Mouse (Mus musculus) embryonic facial prominence, embryonic 12.5 days (tissue): ENCODE measurements around the gene Rrp36. TPM values are rescaled to one million over a fixed set of nuclear protein-coding genes. Genes with fewer than 3 reads are reported as not detected.
A peak's percentile ranks its signal among the peaks of the same experiment; 100 is the strongest.

Source experiments
- ATAC-seq: fragments of 200-750 bp; cut with Nextera tagmentation; 2 replicates; pipeline ENCODE4 v1.8.0; 2017; ENCODE audit not compliant: insufficient number of reproducible peaks, insufficient read depth, low FRiP score, low TSS enrichment
- H3K27ac ChIP-seq: fragments of 300-500 bp; sonication (generic); 2 replicates; pipeline ENCODE4 v1.5.1; 2016; ENCODE audit warnings: mild to moderate bottlenecking
- H3K27me3 ChIP-seq: fragments of 300-500 bp; sonication (generic); 2 replicates; pipeline ENCODE4 v1.6.1; 2016; ENCODE audit warnings: mild to moderate bottlenecking, moderate library complexity
- H3K36me3 ChIP-seq: fragments of 300-500 bp; sonication (generic); 2 replicates; pipeline ENCODE4 v1.6.1; 2016; ENCODE audit warnings: mild to moderate bottlenecking
- H3K4me1 ChIP-seq: fragments of 300-500 bp; sonication (generic); 2 replicates; pipeline ENCODE4 v1.6.1; 2016
- H3K4me2 ChIP-seq: fragments of 300-500 bp; sonication (generic); replicated peaks from 2 replicates; pipeline ENCODE4 v1.6.1; 2016; ENCODE audit warnings: mild to moderate bottlenecking, moderate library complexity
- H3K4me3 ChIP-seq: fragments of 300-500 bp; sonication (generic); 2 replicates; pipeline ENCODE4 v1.5.1; 2016; ENCODE audit warnings: mild to moderate bottlenecking
- H3K9ac ChIP-seq: fragments of 300-500 bp; sonication (generic); 2 replicates; pipeline ENCODE4 v1.6.1; 2016; ENCODE audit warnings: mild to moderate bottlenecking, moderate library complexity
- H3K9me3 ChIP-seq: fragments of 300-500 bp; sonication (generic); 2 replicates; pipeline ENCODE4 v1.6.1; 2016; ENCODE audit warnings: mild to moderate bottlenecking, moderate library complexity
- WGBS: fragments of 180-500 bp; shearing (Covaris S2); methylation state at CpG from one replicate; pipeline ENCODE4 v1.1.7; 2016; 5-methylcytosine and 5-hydroxymethylcytosine counted together
- polyA plus RNA-seq: library from polyadenylated mRNA; unstranded; fragments of >200 nt; fragmentation: Nextera tagmentation; extraction: Ambion mirVana; gene quantifications from 2 replicates; pipeline ENCODE4 v1.2.1, GENCODE M21; 2016

The Rrp36 gene
- polyA plus RNA-seq, 1 experiment from 2014 or later: 62.6 TPM

- Histone ChIP-seq H3K9me3 (no peaks in the 10 kb centered on the region), H3K4me2 (peak overlapping the region; percentile 83), H3K4me3 (peak overlapping the region; percentile 78), H3K36me3 (peaks cover 35% of the 10 kb centered on the region), H3K27me3 (no peaks in the 10 kb centered on the region), H3K4me1 (peaks cover 25% of the 10 kb centered on the region), H3K27ac (0 out of 2 replicates have a peak overlapping the region, but pooled peaks have one; percentile 24), H3K9ac (peak overlapping the region; percentile 67)
- no peak for ATAC-seq
- 13% methylated on average over 11 of the region's 11 CpGs for WGBS
These were observed 29.2 kb downstream of the Rrp36 start for GRCm38 (mm10) chr17:46644916-46645475.

- H3K27ac ChIP-seq: no peak overlapping the region
- peak overlapping the region; percentile 67; the same call in 1 of the 2 replicates for H3K9ac ChIP-seq
- H3K27me3 ChIP-seq: no peaks in the 10 kb centered on the region
- H3K4me3 ChIP-seq: peak overlapping the region; percentile 78; the same call in 1 of the 2 replicates
- no peaks in the 10 kb centered on the region for H3K9me3 ChIP-seq
- WGBS: 86% methylated on average over 12 of the region's 12 CpGs
- no peak for ATAC-seq
- H3K4me2 ChIP-seq: peak overlapping the region; percentile 83
- H3K4me1 ChIP-seq: peaks cover 18% of the 10 kb centered on the region
- peaks cover 43% of the 10 kb centered on the region for H3K36me3 ChIP-seq
These were observed 29.9 kb downstream of the Rrp36 start for GRCm38 (mm10) chr17:46644152-46644805.

DNA sequence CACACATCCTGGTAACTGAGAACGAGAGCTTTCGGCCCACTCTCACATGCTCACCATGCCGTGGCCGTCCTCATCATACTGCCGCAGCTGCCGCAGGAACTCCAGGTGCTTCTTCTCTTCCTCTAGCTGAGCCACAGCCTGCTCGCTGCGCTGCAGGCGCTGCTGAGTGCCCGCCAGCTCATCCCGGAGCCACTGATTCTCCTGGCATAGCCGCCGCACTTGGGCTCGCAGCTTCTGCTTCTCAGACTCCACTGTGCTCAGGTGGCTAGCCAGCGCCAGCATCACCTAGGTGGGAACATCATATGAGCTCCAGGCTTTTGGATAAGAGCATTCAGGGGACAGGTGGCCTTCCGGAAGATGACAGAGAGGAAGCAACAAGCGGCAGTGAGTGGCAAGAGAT lies 32.1 kb downstream of the Rrp36 start:
- no peak for ATAC-seq

DNA sequence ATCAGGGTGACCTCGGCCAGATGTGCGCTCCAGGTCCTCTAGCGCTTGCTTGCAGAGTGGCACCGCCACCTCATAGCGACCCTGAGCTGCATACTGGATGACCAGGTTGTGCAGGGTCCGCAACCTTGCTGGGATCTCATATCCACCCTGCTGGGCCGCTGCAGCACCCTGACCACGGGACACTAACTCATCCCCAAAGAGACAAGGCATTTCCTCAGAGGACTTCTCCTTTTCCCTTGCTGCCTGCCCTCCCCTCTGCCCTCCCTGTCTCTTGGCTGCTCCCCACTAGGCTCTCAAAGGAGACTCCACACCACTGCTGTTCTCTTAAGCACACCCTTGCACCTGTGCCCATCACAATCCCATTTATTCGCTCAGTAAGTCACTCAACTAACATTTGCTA lies 34.2 kb downstream of the Rrp36 start:
- Histone ChIP-seq H3K4me1 (peaks cover 18% of the 10 kb centered on the region), H3K27ac (no peak overlapping the region), H3K27me3 (no peaks in the 10 kb centered on the region), H3K9ac (no peak overlapping the region), H3K4me2 (no peak overlapping the region), H3K36me3 (peaks cover 52% of the 10 kb centered on the region), H3K4me3 (no peak overlapping the region), H3K9me3 (no peaks in the 10 kb centered on the region)
- no peak for ATAC-seq
- 82% methylated on average over 9 of the region's 9 CpGs for WGBS

More for the DNA sequence above, 32.1 kb downstream of the Rrp36 start:
- H3K9ac ChIP-seq: no peak overlapping the region
- peaks cover 16% of the 10 kb centered on the region for H3K4me1 ChIP-seq
- WGBS: 89% methylated on average over 17 of the region's 17 CpGs
- no peak overlapping the region for H3K27ac ChIP-seq
- no peak overlapping the region for H3K4me3 ChIP-seq
- no peak overlapping the region for H3K4me2 ChIP-seq
- H3K36me3 ChIP-seq: peaks cover 36% of the 10 kb centered on the region
- no peaks in the 10 kb centered on the region for H3K27me3 ChIP-seq
- H3K9me3 ChIP-seq: no peaks in the 10 kb centered on the region

DNA sequence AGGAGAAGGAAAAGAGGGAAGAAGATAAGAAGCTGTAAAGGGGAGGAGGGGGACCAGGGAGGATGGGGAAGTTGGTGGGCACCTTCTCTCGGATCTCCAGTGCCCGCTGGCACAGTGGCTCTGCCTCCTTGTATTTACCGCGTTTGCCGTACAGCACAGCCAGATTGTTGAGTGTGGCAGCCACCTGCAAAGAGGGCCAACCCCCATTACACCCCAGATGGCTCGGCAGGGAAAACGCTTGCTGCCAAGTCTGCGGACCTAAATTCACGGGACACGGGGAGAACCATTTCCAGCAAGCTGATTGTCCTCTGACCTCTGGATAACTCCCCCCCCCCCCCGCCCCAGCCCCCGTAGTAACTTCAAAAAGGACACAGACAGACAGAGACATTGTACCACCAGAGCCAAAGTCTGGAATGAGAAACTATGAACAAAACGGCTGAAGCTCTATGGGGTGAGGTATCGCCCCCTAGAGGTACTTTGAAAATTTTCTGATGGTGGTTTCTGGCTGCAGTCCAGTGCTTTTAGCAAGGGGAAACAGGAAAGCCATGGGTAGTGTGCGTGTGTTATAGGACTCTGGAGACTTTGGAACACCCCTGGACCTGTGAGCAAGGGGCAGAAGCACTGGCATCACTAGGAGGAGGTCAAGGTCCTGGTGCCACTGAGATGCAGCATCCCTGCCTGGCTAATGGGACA lies 37.2 kb downstream of the Rrp36 start:
- no peak overlapping the region for H3K27ac ChIP-seq
- peaks cover 64% of the 10 kb centered on the region for H3K36me3 ChIP-seq
- ATAC-seq: no peak
- H3K4me3 ChIP-seq: no peak overlapping the region
- H3K27me3 ChIP-seq: no peaks in the 10 kb centered on the region
- no peaks in the 10 kb centered on the region for H3K9me3 ChIP-seq
- peak overlapping the region; percentile 25 for H3K4me2 ChIP-seq
- H3K9ac ChIP-seq: 0 out of 2 replicates have a peak overlapping the region, but pooled peaks have one; percentile 33
- 0 out of 2 replicates have a peak, but pooled peaks cover 8% of the 10 kb centered on the region for H3K4me1 ChIP-seq
- 26% methylated on average over 15 of the region's 15 CpGs for WGBS

GRCm38 (mm10) chr17:46629685-46630441 lies 44.3 kb downstream of the Rrp36 start:
- peak overlapping the region; percentile 98 for H3K4me3 ChIP-seq
- peak overlapping the region; percentile 99 for H3K9ac ChIP-seq
- WGBS: 4% methylated on average over 12 of the region's 12 CpGs
- H3K4me1 ChIP-seq: peaks cover 50% of the 10 kb centered on the region
- ATAC-seq: peak; percentile 62
- peaks cover 30% of the 10 kb centered on the region; the same call in 1 of the 2 replicates for H3K36me3 ChIP-seq
- peak overlapping the region; percentile 97 for H3K27ac ChIP-seq
- no peaks in the 10 kb centered on the region for H3K9me3 ChIP-seq
- peak overlapping the region; percentile 62 for H3K4me2 ChIP-seq
- no peaks in the 10 kb centered on the region for H3K27me3 ChIP-seq

GRCm38 (mm10) chr17:46628791-46629684 lies 45.1 kb downstream of the Rrp36 start, which contains the start of gene Ptk7:
Ptk7 (minus strand) TSS chr17:46629504.
- Histone ChIP-seq H3K4me3 (peak within 1 kb of the TSS; percentile 98), H3K9me3 (no peaks in the 10 kb centered on the region), H3K4me1 (peaks cover 58% of the 10 kb centered on the region), H3K36me3 (peaks cover 30% of the 10 kb centered on the region; the same call in 1 of the 2 replicates), H3K4me2 (peak within 1 kb of the TSS; percentile 62), H3K27me3 (no peaks in the 10 kb centered on the region), H3K27ac (peak within 1 kb of the TSS; percentile 97), H3K9ac (peak within 1 kb of the TSS; percentile 99)
- ATAC-seq: peak; percentile 48
- WGBS: under 1% methylated on average over 69 of the region's 90 CpGs

- no peaks in the 10 kb centered on the region for H3K9me3 ChIP-seq
- peaks cover 25% of the 10 kb centered on the region; the same call in 1 of the 2 replicates for H3K36me3 ChIP-seq
- H3K4me3 ChIP-seq: peak overlapping the region; percentile 98
- 1% methylated on average over 13 of the region's 13 CpGs for WGBS
- no peak for ATAC-seq
- H3K4me1 ChIP-seq: peaks cover 64% of the 10 kb centered on the region
- peak overlapping the region; percentile 99 for H3K9ac ChIP-seq
- peak overlapping the region; percentile 62 for H3K4me2 ChIP-seq
- peak overlapping the region; percentile 97 for H3K27ac ChIP-seq
- no peaks in the 10 kb centered on the region for H3K27me3 ChIP-seq
These were observed 45.7 kb downstream of the Rrp36 start for GRCm38 (mm10) chr17:46628471-46628790.

GRCm38 (mm10) chr17:46627409-46627808 lies 46.7 kb downstream of the Rrp36 start:
- peak overlapping the region; percentile 99 for H3K9ac ChIP-seq
- WGBS: 59% methylated on average over 6 of the region's 6 CpGs
- H3K4me2 ChIP-seq: peak overlapping the region; percentile 62
- peak overlapping the region; percentile 98 for H3K4me3 ChIP-seq
- H3K27me3 ChIP-seq: no peaks in the 10 kb centered on the region
- ATAC-seq: no peak
- H3K27ac ChIP-seq: no peak overlapping the region
- H3K9me3 ChIP-seq: no peaks in the 10 kb centered on the region
- H3K4me1 ChIP-seq: peaks cover 74% of the 10 kb centered on the region
- peaks cover 16% of the 10 kb centered on the region; the same call in 1 of the 2 replicates for H3K36me3 ChIP-seq

GRCm38 (mm10) chr17:46624598-46624997 lies 49.6 kb downstream of the Rrp36 start:
- Histone ChIP-seq H3K4me3 (0 out of 2 replicates have a peak overlapping the region, but pooled peaks have one; percentile 1), H3K27ac (peak overlapping the region; percentile 74), H3K36me3 (no peaks in the 10 kb centered on the region), H3K4me1 (peaks cover 83% of the 10 kb centered on the region), H3K4me2 (peak overlapping the region; percentile 34), H3K27me3 (no peaks in the 10 kb centered on the region), H3K9ac (no peak overlapping the region), H3K9me3 (no peaks in the 10 kb centered on the region)
- ATAC-seq: no peak
- WGBS: 61% methylated on average over 12 of the region's 12 CpGs
